Mouse (Mus musculus) megakaryocyte progenitor cell, adult 5-6 weeks (primary cell): Measurements from ENCODE around the gene Col20a1. TPM values are rescaled to one million over a fixed set of nuclear protein-coding genes. Genes with fewer than 3 reads are reported as not detected.

Source experiments
- ATAC-seq: replicated peaks from 2 replicates; pipeline ENCODE4 v1.8.0; 2016; ENCODE audit warnings: mild to moderate bottlenecking, moderate TSS enrichment, inconsistent platforms; ENCODE audit not compliant: poor library complexity
- total RNA-seq, 2 experiments: library from RNA; stranded (forward) in 1 of 2; stranded (reverse) in 1 of 2; fragments of 157-497, 149-512 nt in 1 of 2; fragments of 200-1000 nt in 1 of 2; gene quantifications; 2 replicates each; pipeline versions ENCODE4 v1.2.3 to v1.2.4; 2015 to 2017

The Col20a1 gene
- total RNA-seq, 2 experiments from 2014 or later = 0.12 TPM; not detected in 1

DNA sequence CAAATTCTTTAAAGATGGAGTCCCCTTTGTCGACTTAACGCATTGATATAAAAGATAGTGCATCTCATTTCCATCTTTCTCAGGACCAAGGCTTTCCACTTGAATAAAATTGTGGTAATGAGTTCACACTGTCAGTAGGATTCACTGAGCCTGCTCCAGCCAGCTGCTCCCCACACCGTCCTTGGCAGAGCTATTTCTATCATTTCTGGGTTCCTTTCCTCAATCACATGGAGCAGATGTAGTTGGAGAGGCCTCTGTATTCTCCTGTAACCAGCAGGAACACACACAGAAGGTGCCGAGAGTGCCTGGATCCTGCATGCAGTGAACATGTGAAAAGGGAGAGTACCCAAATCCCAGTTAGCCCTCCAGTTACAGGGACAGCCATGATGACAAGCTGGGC, 4.0 kb downstream of the Col20a1 start:
- ATAC-seq = no peak

DNA sequence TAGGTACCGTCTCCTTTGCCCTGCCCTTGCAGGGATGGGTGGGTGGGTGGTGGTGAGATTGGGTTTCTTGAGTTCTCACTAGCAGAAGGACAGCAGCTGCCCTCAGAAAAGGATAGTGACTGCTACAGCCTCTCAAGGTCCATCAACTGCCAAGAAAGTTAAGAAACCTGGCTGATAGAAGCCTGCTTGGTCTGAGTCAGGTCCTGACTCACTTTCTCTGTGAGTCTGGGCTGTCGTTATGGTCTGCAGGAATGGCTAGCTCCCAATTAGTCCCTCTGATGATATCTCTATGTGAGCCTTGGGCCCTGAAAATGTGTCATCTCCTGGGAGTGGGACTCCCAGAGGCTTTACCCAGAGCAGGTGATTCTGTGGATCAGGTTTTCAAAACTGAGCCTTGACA, 8.0 kb downstream of the Col20a1 start:
- no peak for ATAC-seq

DNA sequence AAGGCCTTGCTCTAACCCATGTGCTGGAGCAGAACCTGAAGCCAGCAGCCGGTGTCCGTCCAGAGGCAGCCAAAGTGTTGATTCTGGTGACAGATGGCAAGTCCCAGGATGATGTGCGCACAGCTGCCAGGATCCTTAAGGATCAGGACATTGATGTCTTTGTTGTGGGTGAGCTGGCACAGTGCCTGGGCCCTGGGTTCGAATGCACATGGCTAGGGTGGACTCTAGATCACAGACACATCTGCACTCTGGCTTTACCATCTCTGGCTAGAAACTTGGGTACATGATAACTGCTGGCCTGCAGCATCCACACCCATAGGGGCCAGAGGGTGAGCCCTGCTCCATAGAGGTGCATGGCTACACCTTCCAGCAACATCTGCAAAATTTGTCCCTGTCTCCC, 9.1 kb downstream of the Col20a1 start:
- no peak for ATAC-seq

DNA sequence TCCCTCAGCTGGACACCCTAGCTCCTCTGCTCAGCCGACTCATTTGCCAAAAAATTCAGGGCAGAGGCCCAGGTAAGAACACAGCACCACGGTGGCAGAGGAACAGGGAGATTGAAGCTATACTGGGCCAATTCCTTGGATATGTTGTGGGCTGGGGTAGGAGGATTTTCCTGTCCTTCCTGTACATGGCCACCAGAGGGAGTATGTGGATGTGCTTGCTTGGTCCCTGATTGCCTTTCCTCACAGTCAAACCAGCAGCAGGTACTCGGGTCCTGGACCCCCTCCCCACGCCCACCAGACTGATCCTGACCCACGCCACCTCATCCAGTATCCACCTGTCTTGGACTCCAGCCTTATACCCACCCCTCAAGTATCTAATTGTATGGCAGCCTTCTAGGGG, 10.1 kb downstream of the Col20a1 start:
- ATAC-seq = peak; percentile 86

DNA sequence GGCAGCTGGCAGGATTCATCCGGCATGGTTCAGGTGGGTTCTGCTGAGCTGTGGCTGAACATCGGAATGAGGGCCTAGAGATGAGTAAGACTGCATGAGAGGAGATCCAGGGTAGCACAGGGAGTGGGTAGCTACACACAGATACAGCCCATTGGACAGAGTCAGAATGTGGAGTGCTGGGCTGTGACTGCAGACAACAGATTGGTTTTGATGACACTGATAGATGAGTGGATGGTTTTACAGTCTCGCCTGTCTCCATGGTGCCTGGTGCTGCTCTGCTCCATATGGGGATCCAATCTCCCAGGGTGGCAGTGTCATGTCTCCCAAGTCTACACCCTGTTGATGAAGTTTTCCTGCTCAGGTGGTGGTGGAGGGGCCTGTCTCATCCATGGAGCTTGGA, 10.6 kb downstream of the Col20a1 start:
- no peak for ATAC-seq

DNA sequence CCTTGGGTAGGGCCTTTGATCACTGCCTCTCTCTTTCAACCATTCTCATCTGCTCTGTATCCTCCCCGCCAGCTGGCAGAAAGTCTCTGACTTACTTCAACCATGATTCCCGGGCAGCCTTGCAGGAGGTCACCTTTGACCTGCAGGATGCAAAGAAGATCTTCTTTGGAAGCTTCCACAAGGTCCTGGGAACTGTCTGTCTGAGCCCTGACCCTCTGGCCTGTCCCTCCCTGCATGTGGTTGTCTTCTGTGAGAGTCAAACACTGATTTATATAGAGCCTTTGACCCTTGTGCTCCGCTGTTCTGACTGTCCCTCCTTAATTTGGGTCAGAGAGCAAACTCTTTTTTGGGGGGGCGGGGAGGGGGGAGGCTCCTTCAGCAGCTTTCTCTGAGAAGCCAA, 20.7 kb downstream of the Col20a1 start:
- no peak for ATAC-seq

DNA sequence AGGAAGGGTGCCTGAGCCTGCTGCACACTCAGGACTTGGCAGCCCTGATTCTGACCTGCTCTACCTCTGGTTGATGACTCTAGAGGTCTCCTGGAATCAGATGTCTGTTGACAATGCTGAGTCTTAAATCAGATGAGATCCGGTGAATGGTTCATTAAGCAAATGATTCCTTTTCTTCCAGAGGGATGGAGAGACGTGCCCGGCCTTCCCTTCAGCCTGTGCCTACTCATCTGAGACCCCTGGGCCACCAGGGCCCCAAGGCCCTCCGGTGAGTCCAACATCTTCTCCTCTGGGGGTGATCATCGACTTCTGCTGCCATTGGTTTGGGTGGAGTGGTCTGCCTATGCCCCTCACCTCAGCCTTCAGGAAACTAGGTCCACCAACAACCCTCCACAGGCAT, 22.0 kb downstream of the Col20a1 start:
- no peak for ATAC-seq

DNA sequence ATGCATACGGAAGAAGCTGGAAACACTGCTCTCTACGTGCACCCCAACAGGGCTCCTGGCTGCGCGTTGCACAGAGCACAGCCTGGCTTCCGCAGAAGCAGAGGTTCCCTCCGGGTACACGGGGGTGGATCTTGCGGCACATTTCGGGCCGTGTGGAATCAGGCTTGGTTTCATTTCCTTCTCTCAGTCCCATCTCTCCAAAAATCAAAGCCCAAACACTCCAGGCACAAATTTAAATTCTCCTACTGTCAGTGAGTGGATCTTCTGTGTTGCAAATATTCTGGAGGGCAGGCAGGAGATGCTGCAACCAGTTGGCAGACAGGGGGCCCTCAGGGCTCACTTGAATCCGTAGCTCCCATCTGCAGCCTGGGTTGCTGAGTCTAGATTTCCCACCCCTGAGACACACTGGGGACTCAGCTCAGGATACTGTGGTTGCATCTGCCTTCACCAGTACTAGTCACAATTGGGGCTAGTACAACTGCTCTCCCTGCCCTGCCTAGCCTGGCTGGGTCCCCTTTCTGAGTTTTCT, 45.1 kb downstream of the Col20a1 start:
- ATAC-seq = no peak

DNA sequence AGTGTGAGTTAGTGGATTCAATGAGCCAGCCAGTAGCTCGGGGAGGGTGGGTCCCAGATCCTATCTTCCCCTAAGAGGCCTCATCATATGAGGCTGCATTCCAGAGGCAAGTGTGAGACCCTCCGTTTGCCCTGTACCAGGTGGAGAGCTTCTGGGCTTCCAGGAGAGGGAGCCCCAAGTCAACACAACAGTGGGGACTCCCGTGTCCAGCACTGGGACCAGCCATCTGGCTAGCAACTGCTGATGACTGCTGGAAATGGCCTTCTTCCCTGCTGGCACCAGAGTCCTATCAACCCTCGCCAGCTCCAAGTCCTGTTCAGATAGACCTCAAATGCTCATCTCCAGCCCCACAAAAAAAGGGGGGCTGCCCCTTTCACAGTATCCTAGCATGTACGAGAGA, 46.1 kb downstream of the Col20a1 start:
- no peak for ATAC-seq

DNA sequence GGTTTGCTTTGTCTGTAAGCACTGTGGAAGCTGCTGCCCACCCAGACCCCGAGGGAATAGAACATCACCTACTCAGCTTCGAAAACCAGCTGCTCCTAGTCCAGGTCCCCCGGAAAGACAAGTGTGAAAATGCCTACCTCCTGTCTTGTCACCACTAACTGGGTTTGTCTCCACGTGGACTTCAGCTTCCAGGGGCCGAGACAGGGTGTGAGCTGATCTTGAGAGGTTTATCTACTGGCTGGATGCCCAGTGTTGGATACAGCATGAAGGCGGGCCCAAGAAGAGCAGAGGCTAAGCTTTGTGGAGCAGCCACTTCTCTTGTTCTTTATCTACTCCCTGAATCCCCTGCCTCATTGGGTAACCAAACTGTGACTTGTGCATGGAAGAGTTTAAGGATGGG, 47.0 kb downstream of the Col20a1 start:
- ATAC-seq = peak; percentile 53; the same call in 1 of the 2 replicates

DNA sequence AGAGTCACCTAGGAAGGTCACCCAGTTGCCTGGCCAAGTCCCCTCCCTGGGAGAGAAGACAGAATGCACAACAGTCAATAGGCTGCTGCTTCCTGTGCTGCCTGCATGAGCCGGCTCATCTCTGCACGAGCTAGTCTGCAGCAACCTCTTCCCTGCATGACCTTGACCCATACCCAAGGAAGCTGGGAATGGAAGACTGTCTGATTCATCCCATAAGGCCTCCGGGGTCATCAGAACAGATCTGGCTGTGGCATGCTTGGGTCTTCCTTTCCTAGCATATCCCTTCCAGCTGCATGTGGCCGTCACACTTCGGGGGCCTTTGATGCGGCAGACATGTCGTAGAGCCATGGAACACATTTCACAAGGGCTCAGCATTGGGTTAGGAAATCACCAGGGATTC, 48.9 kb downstream of the Col20a1 start:
- no peak for ATAC-seq

DNA sequence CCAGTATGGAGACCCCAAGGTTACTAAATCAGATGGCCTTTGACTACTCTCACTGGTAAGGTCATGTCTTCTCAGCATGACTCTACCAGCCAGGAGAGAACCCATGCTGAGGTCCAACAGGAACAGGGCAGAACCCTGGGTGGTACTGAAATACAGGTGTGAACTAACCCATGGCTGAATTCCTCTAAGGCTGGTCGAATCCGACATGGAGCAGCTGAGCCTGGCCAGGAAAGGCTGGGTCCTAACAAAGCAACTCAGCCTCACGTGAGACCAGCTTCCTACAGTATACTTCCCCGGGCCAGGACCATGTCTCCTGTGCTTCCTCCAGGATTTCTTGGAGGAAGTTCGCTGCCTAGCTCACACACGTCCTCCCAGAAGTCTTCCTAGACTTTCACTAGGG, 50.2 kb downstream of the Col20a1 start:
- no peak for ATAC-seq

DNA sequence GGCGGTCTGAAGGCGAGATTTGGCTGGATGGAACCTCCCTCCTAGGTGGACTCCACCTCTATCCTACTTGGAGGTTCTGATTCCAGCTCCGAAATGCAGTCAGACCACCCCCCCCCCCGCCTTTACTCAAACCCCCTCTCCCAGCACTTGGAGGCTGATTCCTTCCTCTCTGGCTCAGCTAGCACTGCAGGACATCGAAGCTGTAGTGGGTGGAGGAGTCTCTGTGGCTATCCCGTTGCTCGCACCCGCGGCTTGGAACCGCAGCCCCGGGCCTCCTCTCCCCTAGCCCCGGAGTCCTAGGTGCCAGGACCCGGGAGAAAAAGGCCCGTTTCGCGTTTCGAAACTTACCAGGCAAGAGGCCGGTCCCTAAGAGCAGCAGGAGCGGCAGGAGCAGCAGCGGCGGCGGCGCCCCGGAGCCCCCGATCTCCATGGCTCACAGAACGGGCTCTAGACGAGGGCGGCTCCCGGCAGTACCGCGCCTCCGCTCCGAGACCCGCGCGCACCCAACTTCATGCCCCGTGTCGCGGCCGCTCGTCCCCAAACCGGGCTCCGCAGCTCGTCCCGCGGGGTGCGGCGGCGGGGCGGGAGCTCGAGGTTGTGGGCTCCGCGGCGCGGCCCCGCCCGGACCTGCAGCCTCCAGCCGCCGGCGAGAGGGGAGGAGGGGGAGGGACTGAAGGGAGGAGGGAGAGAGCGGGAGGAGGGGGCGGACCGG, 52.5 kb downstream of the Col20a1 start:
- ATAC-seq = peak; percentile 31; the same call in 1 of the 2 replicates

DNA sequence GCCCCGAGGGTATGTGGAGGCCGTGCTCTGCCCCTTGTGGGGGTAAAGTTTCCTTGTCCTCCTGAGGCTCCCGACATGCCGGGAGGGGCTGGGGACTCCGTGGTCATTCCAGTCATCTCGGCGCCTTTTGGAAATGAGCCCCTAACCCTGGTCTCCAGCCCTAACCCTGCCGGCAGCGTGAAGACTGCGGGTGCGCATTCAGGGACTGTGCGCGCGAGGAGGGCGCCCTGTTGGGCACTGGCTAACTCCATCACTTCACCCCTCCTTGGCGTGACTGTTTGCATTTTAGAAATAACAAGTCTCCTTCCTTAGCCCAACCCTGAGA, 53.0 kb downstream of the Col20a1 start:
- no peak for ATAC-seq

DNA sequence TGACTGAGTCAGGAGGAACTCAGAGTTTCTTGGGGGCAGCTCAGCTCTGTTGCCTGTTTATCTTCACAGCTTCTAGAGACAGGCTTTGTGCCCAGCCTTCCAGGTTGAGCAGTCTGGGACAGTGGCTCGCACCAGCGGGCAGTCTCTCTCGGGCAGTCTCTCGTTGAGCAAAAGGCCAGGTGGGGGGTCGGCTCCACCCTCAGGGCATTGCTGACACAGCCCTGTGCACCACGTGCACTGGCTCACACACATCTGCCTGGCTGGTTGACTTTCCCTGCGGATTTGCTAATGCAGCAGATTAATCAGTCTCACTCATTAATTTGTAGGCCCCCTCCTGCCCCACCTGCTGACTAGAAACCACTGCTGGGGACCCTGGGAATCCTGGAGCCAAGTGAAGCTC, 55.6 kb downstream of the Col20a1 start:
- no peak for ATAC-seq

DNA sequence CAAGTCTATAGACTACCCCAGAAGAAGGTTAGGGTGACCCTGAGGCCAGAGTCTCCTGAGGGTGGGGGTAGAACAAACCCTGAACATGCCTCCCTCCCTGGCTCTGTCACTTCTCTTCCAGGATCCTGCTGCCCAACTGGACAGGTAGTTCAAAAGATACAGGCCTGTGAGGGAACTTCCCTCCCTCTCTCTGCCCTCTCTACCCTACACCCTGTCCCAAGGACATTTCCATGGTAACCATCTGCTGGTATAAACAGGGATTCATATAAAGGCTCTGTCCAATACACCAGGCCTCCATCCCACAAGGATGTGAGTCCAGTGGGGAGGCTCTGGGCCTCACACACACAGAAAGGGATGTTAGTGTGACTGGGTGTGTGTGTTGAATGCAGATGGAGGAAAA, 56.0 kb downstream of the Col20a1 start:
- no peak for ATAC-seq

DNA sequence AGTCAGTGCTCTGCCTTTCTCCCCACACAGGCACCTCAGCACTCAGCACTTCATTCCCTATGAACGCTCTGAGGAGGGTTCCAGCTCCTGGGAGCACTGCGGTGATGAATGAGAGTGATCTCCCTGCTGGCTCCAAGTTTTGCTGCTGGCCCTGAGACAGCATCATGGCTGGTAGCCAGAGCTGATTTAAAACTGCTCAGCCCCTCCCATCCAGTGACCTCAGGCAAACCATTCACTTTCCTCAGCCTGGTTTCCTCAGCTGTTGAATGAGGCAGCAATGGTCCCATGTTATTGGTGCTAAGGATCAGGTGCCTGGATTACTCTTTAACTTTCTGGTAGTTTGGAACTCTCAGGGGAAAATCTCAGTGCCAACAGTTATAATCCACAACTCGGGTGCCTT, 57.1 kb downstream of the Col20a1 start, which contains the start of gene Chrna4:
TSS of gene Chrna4 (minus strand) at position 110 of the 400 bp plus-strand sequence.
- no peak for ATAC-seq

DNA sequence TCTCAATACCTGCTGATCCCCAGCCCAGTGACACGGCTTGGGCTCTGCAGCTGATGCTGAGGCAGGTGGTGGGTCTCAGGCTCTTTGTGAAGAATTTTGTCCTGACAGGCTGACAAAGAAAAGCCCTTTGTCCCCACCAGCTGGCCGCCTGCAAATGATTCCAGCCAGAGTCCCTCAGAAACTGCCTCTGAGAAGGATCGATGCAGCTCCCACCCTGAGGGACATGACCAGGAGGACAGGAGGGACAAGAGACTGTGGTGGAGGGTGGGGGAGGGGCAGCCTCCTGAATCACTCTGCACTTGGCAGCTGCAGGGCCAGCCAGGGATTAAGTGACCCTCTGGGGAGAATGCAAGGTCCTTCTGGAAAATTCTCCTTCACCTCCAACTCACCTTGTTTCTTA, 57.7 kb downstream of the Col20a1 start:
- no peak for ATAC-seq

DNA sequence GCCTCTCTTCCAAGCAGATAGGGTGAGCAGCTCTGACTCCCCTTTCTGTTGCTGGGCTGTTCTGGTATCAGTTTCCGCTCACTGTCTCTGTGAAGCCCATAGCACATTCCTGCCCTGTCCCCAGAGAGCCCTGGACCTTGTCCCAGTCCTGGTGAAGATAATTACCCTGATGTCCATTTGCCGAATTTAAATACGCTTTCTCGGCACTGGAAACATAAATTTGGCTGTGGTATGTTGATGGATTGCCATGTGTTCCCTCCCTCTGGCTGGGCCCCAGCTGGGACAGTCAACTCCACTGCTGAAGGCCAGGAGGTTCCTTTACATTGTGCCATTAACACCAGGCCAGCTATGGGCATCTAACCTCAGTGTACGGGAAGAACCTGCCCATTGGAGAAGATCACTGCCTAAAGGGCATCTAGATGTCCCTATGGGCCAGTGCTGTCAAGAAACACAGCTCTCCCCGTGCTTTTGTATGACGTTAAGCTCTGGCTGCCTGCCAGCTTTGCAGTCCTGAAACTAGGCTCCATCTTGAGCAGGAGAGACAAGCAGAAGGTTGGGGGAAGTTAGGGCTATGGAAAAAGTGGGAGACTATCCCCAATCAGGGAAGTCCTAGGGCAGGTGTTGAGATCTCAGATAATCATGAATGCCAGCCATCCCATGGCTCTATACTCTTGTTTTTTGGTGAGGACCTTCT, 62.1 kb downstream of the Col20a1 start:
- no peak for ATAC-seq

DNA sequence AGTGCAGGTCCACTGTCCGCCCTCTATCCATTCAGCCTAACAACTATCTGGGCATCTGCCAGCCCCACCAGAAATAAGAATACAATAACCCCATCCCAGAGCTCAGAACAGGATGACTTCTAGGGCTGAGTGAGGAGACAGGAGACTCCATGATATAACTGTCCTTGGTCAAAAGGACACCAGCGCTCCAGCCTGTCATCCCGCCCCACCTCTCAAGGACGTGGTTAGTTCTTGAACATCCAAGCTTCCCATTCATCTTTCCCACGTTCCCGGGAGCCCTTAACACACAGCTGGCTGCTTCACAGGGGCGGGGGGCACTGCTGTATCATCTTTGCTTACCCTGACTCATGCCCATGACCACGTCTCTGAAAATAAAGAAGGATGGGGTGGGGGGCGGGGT, 62.7 kb downstream of the Col20a1 start:
- ATAC-seq = no peak

DNA sequence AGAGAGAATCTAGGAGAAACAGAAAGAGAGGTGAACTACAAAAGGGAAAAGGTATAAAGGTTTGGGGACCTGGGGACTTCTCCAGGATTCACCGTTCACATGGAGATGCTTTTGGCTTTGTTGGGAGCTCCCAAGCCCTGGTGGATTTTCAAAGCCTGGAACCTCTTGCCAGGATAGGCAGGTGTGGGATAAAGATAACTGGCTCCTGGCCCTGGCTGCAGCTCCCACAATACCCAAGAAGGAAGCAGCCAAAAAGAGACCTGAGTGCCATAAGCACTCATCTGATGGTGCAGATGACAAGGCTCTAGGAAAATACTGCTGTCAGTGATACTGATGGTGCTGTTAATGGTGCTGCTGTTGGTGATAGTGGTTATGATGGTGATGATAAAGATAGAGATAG, 65.8 kb downstream of the Col20a1 start:
- no peak for ATAC-seq

DNA sequence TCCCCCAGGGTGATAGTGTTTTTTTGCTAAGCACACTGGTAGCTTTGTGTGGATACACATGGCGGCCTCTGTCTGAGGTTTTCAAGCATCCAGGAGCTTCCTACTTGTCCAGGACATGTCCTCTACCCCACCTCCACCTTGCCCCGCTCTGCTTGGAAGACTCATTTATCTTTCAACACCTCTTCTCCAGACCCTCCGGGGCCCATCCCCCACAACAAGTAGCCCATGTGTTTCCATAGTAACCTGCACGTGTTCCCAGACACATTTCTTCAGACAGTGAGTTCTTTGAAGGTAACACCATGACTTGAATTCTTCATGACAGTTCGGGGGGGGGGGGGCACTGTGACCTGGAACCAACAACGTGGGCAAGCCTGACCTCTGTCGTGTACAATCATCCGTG, 71.0 kb downstream of the Col20a1 start:
- ATAC-seq = no peak

DNA sequence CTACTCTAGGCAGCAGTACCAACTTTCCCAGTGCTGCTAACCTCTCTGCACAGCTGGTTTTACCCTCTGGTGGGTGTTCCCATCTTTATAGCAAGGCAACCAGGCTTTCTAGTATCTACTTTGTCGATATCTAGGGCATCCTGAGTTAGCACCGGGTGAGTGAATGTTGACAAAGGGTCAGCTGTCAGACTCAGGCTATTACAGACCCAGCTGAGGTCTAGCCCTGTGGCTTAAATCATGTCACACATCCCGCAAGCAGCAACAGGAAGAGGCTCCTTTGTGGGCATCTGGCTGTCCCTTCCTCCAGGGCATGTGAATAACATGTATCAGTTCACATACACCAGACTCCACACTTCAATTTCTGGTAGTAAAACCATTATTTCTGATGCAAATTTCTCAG, 71.9 kb downstream of the Col20a1 start:
- no peak for ATAC-seq
